Mouse (Mus musculus): Measurements from ENCODE around the gene Atxn1.
A peak's percentile ranks its signal among the peaks of the same experiment; 100 is the strongest.

The Atxn1 gene

DNA sequence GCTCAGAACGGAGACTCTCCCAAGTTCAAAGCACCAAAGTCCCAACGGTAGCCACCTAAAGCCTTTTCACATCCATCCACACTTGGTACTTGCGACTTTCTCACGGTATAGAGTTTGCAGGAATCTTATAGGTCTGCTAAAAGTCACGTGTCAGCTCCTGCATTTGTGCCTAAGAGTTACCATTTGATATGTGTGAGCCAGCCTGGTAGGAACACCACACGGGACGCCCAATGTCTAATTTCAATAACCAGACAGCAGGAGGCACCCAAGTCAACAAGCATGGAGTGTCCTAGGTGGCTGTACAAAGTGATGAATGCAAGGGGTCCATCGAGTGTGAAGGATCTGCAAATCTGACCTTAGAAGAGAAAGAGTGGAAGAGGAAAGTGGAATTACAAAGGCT lies 254.8 kb downstream of the Atxn1 start:
- DNase-seq = no peak

DNA sequence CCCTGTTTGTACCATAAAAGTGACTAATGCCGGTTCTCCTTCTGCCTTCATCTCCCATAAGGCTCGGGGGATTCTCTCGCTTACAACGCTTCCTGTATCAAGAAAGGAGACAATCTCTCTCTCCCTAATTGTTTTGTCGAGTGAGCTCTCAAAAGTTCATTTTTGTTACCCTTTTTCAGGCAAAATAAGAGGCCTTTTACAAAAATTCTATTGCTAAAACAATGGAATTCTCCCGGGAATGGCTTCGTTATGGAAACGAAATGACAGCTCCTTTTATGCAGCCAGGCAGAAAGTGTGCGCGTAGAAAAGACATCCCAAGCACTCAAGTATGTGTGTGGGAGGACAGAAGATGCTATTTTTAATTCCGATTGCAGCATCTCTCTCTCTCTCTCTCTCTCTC lies 255.4 kb downstream of the Atxn1 start:
- peak; percentile 29 for DNase-seq

DNA sequence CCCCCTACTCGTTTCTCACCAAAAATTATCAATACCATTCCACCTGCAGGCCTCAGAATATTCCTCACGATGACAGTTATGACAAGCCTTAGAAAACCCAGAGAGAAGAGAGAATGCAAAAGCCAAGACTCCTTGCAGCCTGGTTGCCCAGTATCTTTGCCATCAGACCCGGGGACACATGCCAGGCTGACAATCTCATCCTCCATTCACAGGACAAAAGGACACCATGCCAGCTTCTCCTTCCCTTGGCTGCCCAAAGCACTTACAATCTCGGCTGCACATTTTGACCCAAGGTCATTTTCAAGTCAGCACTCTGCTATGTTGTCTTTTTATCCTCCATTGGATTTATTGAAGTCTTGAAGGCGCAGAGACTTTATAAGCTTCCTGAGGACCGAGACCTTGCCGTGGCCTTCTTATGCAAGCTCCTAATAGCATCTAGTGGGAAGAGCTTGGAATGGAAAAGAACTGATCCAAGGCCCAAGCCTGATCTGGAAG lies 263.5 kb downstream of the Atxn1 start:
- no peak for DNase-seq

DNA sequence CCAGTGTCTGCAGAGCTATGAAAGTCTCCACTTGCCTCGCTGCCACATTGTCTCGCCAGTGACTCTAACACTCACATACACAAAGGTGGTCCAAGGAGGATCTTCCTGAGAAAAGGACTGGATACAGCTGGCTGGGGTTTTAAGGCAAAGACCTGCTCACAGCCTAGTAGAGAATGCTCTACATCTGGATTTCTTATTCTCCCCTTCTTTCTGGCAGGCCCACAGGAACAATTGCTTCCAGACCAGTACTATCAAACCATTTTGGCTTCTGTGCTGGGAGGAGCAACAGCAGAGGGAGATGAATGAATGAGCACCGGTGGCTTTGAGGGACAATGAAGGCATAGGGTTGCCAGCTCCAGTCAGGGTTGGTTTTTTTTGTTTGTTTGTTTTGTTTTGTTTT lies 265.8 kb downstream of the Atxn1 start:
- DNase-seq = no peak

DNA sequence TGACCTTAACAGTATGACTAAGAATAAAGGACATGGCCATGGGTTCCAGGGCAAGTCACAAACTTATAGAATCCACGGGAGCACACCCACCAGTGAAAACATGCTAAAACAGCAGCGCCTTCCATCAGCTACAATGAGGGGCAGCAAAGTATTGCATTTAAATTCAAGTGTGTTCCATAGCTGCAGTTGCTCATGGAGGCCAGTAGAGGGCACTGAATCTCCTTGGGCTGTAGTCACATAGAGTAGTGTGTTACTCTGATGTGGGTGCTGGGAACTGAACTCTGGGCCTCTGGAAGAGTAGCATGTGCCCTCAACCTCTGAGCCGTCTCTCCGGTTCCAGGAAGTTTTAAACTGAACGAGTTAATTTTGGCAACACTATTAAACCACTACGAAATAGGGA lies 268.8 kb downstream of the Atxn1 start:
- no peak for DNase-seq

DNA sequence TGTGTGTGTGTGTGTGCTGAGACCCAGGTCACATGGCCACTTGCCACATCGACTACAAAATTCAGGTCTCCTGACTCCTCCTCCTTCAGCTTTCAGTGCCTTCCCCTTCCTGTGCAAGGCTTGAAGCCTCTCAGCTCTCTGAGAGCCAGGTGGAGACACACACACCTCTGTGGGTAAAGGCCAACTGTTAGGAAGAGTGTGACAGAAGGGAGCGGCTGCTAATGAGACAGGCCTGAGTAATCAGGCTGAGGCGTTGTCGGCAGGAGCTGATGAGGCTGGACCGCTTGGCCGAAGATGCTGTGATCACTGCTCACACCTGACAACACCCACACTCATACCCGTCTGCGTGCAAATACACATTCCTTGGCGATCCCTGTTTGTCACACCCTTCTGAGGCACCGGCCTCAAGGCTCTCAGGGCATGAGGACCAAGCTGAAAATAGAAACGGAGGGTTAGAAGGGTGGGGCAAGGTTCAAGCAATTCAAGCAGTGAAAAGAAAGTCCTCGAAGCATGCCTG lies 269.8 kb downstream of the Atxn1 start:
- no peak for DNase-seq

DNA sequence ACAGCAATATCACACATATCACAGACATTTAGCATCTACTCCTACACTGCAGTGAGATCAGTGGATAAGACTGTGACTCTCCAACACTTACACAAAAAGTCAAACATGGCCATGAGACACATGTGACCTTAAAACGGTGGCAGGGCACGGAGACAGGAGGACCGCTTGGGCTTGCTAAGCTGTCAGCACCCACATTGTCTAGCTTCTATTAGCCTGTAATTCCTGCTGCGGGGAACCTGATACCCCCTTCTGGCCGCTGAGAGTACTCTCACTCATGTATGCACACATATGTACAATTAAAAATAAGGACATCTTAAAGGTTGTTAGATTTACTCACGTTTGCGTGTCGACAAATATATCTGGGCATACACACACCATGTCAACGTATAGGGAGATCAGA lies 270.9 kb downstream of the Atxn1 start:
- DNase-seq = no peak

DNA sequence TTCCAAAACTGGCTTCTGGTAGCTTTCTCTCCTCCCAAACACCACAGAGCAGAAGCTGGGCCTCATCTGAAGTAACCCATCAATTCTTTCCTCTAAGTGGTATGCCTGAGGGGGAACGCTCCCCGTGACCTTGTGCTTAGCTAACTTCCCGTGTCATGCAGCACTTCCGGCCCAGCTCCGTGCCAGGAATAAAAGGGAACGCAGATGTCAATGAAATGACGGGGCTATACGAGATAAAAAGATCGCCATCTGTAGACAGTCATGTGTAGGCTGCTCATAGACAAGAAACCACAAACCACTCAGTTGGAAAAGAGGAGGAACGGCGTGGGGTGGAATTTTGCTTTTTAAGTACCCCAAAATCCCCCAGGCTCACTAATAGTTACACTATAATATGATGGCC lies 271.3 kb downstream of the Atxn1 start:
- DNase-seq = peak; percentile 59

DNA sequence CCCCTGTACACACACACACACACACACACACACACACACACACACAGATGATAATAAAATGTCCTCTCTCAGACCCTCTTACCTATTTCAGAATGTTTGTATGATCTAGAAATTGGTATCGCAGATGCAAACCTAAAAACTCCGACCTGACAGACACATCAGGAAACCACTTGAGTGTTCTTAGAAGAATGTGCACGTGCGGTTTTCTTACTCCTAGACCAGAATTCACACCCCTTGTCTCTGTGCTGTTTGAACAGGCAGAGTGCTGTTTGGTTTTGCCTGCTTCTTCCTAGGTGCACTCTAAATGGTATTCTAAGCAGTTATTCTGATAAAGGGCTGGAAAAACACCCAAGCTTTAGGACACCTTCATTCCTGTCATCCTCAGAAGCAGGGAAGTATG lies 271.7 kb downstream of the Atxn1 start:
- no peak for DNase-seq

DNA sequence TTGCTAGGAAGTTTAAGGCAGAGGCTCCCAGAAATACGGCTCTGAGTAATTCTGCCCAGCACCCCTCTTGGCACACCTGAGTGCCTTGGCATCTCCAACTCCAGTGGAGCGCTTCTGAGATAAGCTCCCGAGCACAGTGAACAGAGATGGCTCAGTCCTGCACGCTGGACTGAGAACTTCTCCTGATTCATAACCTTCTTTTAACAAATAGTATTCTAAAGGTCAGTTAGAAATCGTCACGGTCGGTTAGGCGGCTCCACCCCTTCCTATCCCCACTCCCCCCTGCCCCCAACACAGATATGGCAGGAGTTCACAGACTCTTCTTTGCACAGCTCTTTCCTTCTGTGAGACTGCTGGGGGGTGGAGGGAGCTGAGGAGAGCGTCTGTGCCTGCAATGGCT lies 272.4 kb downstream of the Atxn1 start:
- DNase-seq = no peak

DNA sequence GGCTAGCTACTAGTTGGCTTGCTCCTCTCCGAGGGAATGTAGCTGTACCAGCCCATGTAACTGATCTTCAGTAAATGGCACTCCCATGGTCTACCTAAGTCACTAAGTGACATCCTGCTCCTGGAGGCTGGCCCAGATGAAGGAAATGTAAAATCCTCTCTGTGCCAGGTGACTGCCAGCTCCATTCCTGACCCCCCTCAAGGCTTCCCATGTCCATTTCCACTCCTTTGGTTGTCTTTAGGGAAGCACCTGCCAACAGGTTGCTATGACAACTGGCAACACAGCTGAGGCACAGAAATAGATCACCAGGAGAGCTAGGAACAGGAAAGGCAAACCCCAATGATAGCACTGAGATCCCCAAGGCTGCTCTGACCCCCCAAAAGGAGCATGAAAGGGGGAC lies 274.4 kb downstream of the Atxn1 start:
- DNase-seq = peak; percentile 39

DNA sequence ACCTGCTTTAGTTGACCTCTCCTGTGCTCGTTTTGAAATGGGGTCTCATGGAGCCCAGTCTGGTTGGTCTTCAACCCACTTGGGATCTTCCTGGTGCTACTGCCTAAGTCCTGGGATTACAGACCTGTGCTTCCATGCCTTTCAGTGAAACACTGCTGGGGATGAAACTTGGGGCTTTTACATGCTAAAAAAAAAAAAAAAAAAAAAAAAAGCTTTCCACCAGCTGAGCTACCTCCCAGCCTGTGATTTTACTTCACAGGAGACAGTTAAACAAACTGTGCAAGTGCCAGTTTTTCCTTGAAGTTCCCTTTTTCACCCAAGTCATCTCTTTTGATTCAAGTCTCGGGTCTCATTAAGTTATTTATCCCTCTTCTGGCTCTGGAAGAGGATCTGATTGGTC lies 275.9 kb downstream of the Atxn1 start:
- no peak for DNase-seq

DNA sequence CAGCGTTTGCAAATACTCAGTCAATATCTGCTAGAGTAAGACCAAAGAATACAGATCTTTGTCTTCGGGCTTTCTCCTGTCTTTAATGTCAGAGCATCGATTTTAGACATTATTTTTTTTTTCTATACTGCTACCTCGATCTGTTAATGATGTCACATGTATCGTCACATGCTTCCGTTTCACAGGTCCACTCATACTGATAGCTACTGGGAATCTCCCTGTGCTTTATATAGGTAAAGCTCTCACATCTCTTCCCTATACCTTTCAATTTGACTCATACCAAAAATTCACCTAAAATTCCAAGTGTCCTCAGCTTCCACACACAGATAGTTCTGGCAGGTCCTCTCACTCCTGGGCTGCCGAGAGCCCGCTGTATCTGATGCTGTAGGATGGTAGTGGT lies 277.2 kb downstream of the Atxn1 start:
- no peak for DNase-seq

DNA sequence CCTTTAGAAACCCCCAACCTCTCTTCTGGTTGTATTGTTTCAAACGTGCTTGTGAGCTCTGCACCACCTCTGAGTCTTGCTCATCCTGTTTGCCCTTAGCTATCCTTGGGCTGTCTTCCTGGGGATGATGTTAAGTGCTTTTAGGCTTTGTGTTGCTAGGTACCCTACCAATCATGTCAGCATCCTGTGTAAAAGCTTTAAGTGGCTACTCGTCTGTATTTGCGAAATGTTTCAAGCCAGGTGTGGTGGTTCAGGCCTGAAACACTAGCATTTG lies 278.6 kb downstream of the Atxn1 start:
- DNase-seq = no peak

DNA sequence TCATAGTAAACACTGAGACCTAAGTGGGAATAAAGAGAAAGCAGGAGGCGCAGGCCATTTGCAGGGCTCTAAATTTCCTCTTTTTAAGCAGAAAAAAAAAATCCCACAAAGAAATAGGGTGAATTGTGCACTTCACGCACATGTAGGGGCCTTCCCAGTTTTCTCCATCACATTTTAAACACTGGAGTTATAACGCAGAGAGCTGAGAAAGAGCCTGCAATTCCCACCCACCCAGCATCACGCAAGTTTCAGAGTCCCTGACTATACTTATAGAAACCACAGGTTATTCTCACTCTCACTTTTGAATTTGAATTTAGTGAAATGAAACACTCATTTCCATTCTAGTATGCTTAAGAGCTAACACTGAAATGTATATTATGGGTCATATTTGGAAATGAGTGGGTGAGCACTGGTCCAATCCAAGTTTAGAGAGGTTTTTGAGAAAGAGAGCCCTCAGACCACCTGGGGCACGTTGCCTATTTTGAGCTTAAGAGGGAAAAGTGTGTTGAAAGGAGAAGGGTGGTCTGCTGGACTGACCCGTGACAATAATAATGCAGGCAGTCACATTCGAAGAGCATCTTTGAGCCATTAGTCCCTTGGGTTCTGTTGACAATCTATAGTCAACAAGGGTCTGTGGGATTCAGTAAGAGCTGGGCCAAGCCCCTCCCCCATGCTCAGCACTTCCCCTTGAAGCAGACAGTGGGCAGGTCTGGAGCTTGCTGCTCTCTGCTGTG lies 279.1 kb downstream of the Atxn1 start:
- no peak for DNase-seq

DNA sequence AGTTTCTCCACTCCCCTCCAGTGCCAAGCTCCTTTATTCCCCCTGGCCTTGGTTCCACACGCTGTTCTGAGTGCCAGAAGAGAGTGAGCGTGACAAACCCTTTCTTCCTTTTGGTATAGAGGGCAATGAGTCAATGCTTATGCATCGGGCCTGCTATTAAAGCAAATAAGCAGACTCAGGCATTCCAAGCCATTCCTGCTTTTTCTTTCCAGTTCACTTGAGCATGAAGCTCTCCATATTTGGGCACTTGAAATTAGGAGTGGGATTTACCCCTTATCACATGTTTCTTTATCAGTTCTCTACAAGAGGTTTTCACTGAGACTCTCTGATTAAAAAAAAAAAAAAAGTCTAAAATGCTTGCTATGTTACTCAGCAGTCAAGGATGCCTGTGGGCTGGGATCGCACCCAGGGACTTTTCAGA lies 279.9 kb downstream of the Atxn1 start:
- DNase-seq = no peak

DNA sequence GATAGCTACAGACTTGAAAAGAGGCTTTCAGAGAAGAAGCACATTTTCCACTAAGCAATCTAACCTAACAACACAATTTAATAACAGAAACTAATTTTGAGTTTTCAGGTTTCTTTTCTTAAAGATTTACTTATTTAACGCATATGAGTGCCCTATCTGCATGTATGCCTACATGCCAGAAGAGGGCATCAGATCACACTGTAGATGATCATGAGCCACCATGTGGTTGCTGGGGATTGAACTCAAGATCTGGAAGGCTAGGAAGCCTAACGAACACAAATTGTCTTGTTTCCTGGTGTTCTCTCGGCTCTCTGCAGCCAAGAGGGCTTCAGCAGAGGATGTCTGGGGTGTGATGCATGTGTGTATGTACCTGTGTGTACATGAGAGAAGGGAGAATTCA lies 280.8 kb downstream of the Atxn1 start:
- DNase-seq = no peak

DNA sequence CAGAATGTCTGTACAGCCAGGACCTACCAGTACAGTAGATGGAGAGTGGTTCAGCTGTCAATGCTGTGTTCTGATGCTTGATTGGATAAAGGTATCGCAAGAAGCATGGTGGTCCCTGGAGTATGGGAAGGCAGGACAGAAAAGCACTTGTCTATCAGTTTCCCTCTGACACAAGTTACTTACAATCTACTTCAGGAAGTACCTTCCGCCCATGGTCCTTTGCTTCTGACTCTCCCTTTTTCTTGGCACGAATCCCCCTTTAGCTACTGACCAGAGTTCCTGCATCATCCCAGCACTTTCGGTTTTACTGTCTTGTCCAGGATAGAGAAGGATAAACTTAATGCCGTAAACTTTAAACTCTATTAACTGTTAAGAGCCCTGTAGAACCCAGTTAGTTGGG lies 283.6 kb downstream of the Atxn1 start:
- DNase-seq = no peak

DNA sequence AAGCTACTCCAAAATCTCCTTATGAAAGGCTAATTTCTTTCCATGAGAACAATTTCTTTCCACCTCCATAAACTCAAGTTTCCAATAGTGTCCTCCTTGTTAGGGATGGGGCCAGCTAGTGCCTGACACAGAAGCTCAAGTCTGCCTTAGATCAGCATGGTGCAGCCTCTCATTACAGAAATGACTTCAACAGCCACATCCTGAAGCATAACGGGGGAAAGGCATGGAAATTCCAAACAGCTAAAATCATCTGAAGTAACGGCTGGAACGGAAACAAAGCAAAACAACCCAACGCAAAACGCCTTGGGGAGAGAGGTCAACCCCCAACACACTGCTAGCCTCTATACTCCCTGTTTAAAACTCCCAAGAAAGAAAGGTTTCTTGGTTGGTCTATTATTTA lies 284.2 kb downstream of the Atxn1 start:
- DNase-seq = no peak

DNA sequence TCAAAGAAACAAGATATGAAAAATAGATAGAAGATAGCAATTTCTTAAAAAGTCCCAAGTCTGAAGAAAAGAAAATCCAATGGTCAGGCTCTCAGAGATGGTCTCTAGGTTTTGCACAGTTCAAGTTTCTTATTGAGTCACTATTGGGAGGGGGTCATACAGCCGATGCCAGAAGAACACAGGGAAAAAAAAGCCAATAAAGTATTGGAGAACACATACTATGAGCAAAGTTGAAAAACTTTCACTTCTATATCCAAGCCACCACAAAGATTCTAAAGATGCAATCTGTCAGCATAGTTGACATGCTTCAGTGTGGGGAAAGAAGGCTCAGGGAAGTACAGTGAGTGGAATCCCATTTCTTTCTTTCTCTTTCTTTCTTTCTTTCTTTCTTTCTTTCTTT lies 285.7 kb downstream of the Atxn1 start:
- DNase-seq = no peak

DNA sequence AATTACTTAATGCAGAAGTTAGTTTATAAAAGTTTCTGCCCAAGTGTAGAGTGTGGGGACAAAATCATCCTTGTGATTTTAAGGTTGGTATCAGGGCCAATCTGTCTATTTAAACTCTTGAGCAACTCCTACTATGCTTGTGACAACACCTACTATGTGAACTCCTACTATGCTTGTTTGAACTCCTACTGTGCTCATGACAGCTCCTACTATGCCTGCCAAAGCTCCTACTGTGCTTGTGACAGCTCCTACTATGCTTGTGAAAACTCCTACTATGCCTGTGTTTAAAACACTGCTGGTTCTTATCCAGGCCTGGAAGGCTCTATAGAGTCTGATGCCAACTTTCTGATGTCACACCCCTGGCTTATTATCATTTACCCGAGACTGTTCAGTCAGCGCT lies 292.2 kb downstream of the Atxn1 start:
- no peak for DNase-seq

DNA sequence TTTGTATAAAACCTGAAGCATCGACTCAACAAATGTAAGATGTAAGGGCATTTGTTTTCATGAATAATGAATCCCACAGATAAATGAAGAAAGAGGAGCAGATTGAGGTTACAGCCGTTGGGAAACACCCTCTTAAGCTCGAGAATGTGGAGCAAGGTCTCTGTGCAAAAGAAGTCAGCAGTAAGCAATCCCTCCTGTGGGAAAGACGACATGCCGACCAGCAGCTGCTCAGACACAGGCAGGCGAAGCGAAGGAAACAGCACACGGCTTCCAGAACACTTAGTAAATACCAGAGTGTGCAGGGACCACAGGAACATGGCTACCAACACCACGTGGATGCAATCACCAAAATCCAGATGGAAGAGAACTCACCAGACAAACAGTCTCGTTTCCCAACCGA lies 294.8 kb downstream of the Atxn1 start:
- peak; percentile 61 for DNase-seq

DNA sequence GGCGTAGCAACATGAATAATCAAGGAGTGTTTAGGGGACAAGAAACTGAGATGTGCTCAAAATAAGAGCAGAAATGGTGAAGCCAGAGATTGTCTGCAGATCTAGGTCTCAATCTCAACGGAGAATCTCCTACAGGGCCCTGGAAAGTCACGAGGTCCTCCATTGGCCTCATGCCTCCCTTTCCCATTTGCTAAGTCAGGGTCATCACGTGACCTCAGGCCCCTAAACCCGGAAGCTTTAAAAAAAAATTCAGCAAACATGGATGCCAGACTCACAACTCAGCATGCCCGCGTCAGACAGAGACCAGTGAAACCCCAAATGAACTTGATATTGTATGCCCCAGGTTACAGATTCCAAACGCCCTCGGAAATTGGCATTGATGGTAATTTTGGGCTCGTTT lies 302.0 kb downstream of the Atxn1 start:
- no peak for DNase-seq

DNA sequence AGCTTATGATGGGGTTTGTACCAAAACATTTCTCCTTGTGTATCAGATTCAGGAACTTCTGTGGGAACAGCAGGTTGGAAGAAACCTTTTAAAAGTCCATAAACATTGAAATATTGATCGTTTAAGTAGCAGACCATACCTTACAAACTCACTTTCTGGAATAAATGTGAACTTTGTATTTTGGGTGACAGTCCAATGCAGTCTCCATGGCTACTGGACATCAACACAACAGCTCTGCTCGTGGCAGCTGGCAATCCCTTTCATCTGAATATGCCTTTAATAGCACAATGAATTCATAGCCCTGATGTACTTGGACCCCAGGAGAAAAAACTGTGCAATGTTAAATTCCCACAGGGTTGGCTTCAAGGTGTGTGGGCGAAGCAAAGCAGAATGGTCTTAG lies 302.6 kb downstream of the Atxn1 start:
- no peak for DNase-seq

Data from layer of hippocampus, adult 9-11 months (tissue).